Mouse (Mus musculus): ENCODE data around the gene Kctd6. TPM values are rescaled to one million over a fixed set of nuclear protein-coding genes. Genes with fewer than 3 reads are reported as not detected.
"Not testable (repeated sequence)": the region's sequence is repeated elsewhere in the genome, so short reads cannot be mapped to it uniquely, and the experiment has no call there.

The Kctd6 gene
- total RNA-seq (2017) = 5.5 and 9.2 TPM in 2 replicates

- peak; percentile 96 for ATAC-seq (ENCODE audit: extremely low read depth, insufficient number of reproducible peaks, low FRiP score, poor library complexity, severe bottlenecking)
Observed at GRCm38 (mm10) chr14:8213803-8214224, at the start of gene Kctd6. Kctd6 (plus strand) TSS chr14:8214140.

- no peak for ATAC-seq (ENCODE audit: extremely low read depth, insufficient number of reproducible peaks, low FRiP score, poor library complexity, severe bottlenecking)
Observed at GRCm38 (mm10) chr14:8164463-8164862, 49.5 kb upstream of the Kctd6 start.

- ATAC-seq (ENCODE audit: extremely low read depth, insufficient number of reproducible peaks, low FRiP score, poor library complexity, severe bottlenecking) = peak; percentile 94
Observed at GRCm38 (mm10) chr14:8172507-8173410, 41.2 kb upstream of the Kctd6 start, which contains the start of gene Pdhb. Pdhb (minus strand) TSS chr14:8173025.

GRCm38 (mm10) chr14:8173542-8174250 is 40.2 kb upstream of the Kctd6 start:
- ATAC-seq (ENCODE audit: extremely low read depth, insufficient number of reproducible peaks, low FRiP score, poor library complexity, severe bottlenecking) = not testable (repeated sequence)

GRCm38 (mm10) chr14:8174634-8175033 is 39.3 kb upstream of the Kctd6 start:
- no peak for ATAC-seq (ENCODE audit: extremely low read depth, insufficient number of reproducible peaks, low FRiP score, poor library complexity, severe bottlenecking)

GRCm38 (mm10) chr14:8176251-8176650 is 37.7 kb upstream of the Kctd6 start:
- ATAC-seq (ENCODE audit: extremely low read depth, insufficient number of reproducible peaks, low FRiP score, poor library complexity, severe bottlenecking) = no peak

GRCm38 (mm10) chr14:8180371-8181035 is 33.4 kb upstream of the Kctd6 start:
- ATAC-seq (ENCODE audit: extremely low read depth, insufficient number of reproducible peaks, low FRiP score, poor library complexity, severe bottlenecking) = no peak

- no peak for ATAC-seq (ENCODE audit: extremely low read depth, insufficient number of reproducible peaks, low FRiP score, poor library complexity, severe bottlenecking)
Observed at GRCm38 (mm10) chr14:8183330-8183729, 30.6 kb upstream of the Kctd6 start.

GRCm38 (mm10) chr14:8186278-8187045 is 27.5 kb upstream of the Kctd6 start:
- ATAC-seq (ENCODE audit: extremely low read depth, insufficient number of reproducible peaks, low FRiP score, poor library complexity, severe bottlenecking) = no peak

GRCm38 (mm10) chr14:8190556-8190955 is 23.4 kb upstream of the Kctd6 start:
- no peak for ATAC-seq (ENCODE audit: extremely low read depth, insufficient number of reproducible peaks, low FRiP score, poor library complexity, severe bottlenecking)

GRCm38 (mm10) chr14:8191331-8191965 is 22.5 kb upstream of the Kctd6 start:
- ATAC-seq (ENCODE audit: extremely low read depth, insufficient number of reproducible peaks, low FRiP score, poor library complexity, severe bottlenecking) = no peak

GRCm38 (mm10) chr14:8192727-8193126 is 21.2 kb upstream of the Kctd6 start:
- ATAC-seq (ENCODE audit: extremely low read depth, insufficient number of reproducible peaks, low FRiP score, poor library complexity, severe bottlenecking) = no peak

- ATAC-seq (ENCODE audit: extremely low read depth, insufficient number of reproducible peaks, low FRiP score, poor library complexity, severe bottlenecking) = no peak
Observed at GRCm38 (mm10) chr14:8200769-8201168, 13.2 kb upstream of the Kctd6 start.

GRCm38 (mm10) chr14:8201715-8202114 is 12.2 kb upstream of the Kctd6 start:
- no peak for ATAC-seq (ENCODE audit: extremely low read depth, insufficient number of reproducible peaks, low FRiP score, poor library complexity, severe bottlenecking)

- no peak for ATAC-seq (ENCODE audit: extremely low read depth, insufficient number of reproducible peaks, low FRiP score, poor library complexity, severe bottlenecking)
Observed at GRCm38 (mm10) chr14:8206179-8206910, 7.6 kb upstream of the Kctd6 start.

GRCm38 (mm10) chr14:8207105-8207504 is 6.8 kb upstream of the Kctd6 start:
- no peak for ATAC-seq (ENCODE audit: extremely low read depth, insufficient number of reproducible peaks, low FRiP score, poor library complexity, severe bottlenecking)

GRCm38 (mm10) chr14:8207543-8207942 is 6.4 kb upstream of the Kctd6 start:
- ATAC-seq (ENCODE audit: extremely low read depth, insufficient number of reproducible peaks, low FRiP score, poor library complexity, severe bottlenecking) = no peak

GRCm38 (mm10) chr14:8208876-8209275 is 5.1 kb upstream of the Kctd6 start:
- no peak for ATAC-seq (ENCODE audit: extremely low read depth, insufficient number of reproducible peaks, low FRiP score, poor library complexity, severe bottlenecking)

Measured in neutrophil, adult 5-6 weeks (primary cell).